Mouse (Mus musculus) neural tube, embryonic 14.5 days (tissue): ENCODE measurements at regions not wholly inside any gene's neighbourhood (a gene's known extent, or its start where the extent isn't known, plus 50 kb on each side); places are given as distances from the start of the nearest gene placed in this dataset.

ENCODE experiments used
- ATAC-seq: fragments of 200-750 bp; cut with Nextera tagmentation; 2 replicates; pipeline ENCODE4 v1.8.0; 2017; ENCODE audit warnings: low read depth, mild to moderate bottlenecking, moderate TSS enrichment, moderate library complexity
- H3K27ac ChIP-seq: fragments of 300-500 bp; sonication (generic); 2 replicates; pipeline ENCODE4 v1.5.1; 2014; ENCODE audit warnings: low read depth, mild to moderate bottlenecking, control low read depth, low read length, moderate library complexity, mixed read lengths
- H3K27me3 ChIP-seq: fragments of 300-500 bp; sonication (generic); 2 replicates; pipeline ENCODE4 v1.6.1; 2014; ENCODE audit warnings: low read length; ENCODE audit not compliant: control insufficient read depth, insufficient read depth
- H3K36me3 ChIP-seq: fragments of 300-500 bp; sonication (generic); 2 replicates; pipeline ENCODE4 v1.6.1; 2014; ENCODE audit warnings: low read length, mixed read lengths; ENCODE audit not compliant: control insufficient read depth, insufficient read depth
- H3K4me1 ChIP-seq: fragments of 300-500 bp; sonication (generic); 2 replicates; pipeline ENCODE4 v1.6.1; 2014; ENCODE audit warnings: low read length; ENCODE audit not compliant: control insufficient read depth, insufficient read depth
- H3K4me2 ChIP-seq: fragments of 300-500 bp; sonication (generic); 2 replicates; pipeline ENCODE4 v1.6.1; 2014; ENCODE audit warnings: mild to moderate bottlenecking, low read depth, low read length, control low read depth
- H3K4me3 ChIP-seq: fragments of 300-500 bp; sonication (generic); 2 replicates; pipeline ENCODE4 v1.5.1; 2014; ENCODE audit warnings: low read depth, low read length, control low read depth, mixed read lengths
- H3K9ac ChIP-seq: fragments of 300-500 bp; sonication (generic); replicated peaks from 2 replicates; pipeline ENCODE4 v1.6.1; 2014; ENCODE audit warnings: low read depth, mild to moderate bottlenecking, control low read depth, low read length, mixed read lengths
- H3K9me3 ChIP-seq: fragments of 300-500 bp; sonication (generic); 2 replicates; pipeline ENCODE4 v1.6.1; 2016; ENCODE audit warnings: low read length; ENCODE audit not compliant: control insufficient read depth
- WGBS: fragments of 180-500 bp; shearing (Covaris S2); extraction: QIAGEN DNeasy Blood & Tissue Kit; methylation state at CpG from one replicate; pipeline ENCODE4 v1.1.7; 2014; 5-methylcytosine and 5-hydroxymethylcytosine counted together

DNA sequence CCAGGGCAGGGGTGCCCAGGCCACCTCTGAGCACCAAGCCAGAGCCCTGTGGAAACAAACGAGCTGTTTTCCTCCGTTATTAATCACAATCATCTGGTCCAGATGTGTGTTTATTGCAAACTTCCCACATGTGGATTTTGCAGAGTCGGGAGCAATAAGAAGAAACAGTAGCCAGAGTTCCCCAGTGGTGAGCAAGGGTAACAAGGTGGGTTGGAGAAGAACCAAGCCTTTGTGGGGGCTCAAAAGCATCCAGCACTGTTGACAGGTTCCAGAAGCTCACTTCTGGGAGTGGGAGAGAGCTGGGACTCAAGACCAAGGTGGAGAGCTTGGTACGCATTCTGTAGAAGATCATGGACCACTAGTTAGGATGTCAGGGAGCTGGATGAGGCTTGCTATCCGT is 63.6 kb downstream of the Hif1an start:
- Histone ChIP-seq H3K27ac (no peak overlapping the region), H3K4me1 (peaks cover under 1% of the 10 kb centered on the region; the same call in 1 of the 2 replicates), H3K4me3 (no peak overlapping the region), H3K9me3 (no peaks in the 10 kb centered on the region), H3K4me2 (no peak overlapping the region), H3K36me3 (no peaks in the 10 kb centered on the region), H3K9ac (no peak overlapping the region), H3K27me3 (no peaks in the 10 kb centered on the region)
- ATAC-seq: no peak
- 74% methylated on average over 5 of the region's 5 CpGs for WGBS

GRCm38 (mm10) chr19:44629705-44630104 is 67.1 kb downstream of the Hif1an start:
- WGBS: 66% methylated on average over 7 of the region's 7 CpGs
- H3K4me2 ChIP-seq: no peak overlapping the region
- H3K9me3 ChIP-seq: no peaks in the 10 kb centered on the region
- no peak overlapping the region for H3K27ac ChIP-seq
- H3K27me3 ChIP-seq: no peaks in the 10 kb centered on the region
- no peak overlapping the region for H3K9ac ChIP-seq
- peaks cover 15% of the 10 kb centered on the region for H3K4me1 ChIP-seq
- ATAC-seq: no peak
- H3K4me3 ChIP-seq: no peak overlapping the region
- H3K36me3 ChIP-seq: no peaks in the 10 kb centered on the region

DNA sequence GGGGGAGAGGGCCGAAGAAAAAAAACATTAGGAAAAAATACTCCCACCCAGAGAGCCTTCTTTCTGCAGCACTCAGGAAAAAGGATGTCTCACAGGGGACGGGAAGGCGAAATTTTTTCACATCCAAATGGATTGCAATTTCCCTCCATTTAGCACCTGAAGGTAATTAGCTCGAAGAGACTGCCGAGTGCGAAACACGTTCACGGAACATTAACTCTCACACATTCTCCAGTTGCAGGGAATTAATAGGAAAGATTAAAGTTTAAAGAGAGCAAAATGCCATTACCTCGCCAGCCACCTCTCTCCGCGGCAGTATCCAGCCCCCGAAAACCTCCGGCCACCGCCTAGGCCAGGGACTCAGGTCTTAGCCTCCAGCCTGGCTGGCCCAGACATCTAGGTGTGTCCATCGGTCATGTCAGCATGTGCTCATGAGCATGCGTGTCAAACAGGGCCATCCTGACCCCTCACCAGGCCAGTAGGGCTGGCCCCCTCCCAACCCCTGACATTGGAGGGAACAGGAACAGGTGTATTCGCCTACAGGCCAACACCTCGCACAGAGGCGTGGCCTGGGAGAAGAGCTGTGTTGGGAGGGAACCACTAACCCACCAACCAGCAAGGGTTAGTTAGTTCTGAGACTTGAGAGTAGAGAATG is 68.8 kb downstream of the Hif1an start:
- no peaks in the 10 kb centered on the region for H3K36me3 ChIP-seq
- H3K27ac ChIP-seq: peak overlapping the region; percentile 34; the same call in 1 of the 2 replicates
- no peaks in the 10 kb centered on the region for H3K27me3 ChIP-seq
- no peak overlapping the region for H3K4me3 ChIP-seq
- H3K4me2 ChIP-seq: no peak overlapping the region
- H3K4me1 ChIP-seq: peaks cover 15% of the 10 kb centered on the region
- 0 out of 2 replicates have a peak, but pooled peaks have one; percentile 17 for ATAC-seq
- no peaks in the 10 kb centered on the region for H3K9me3 ChIP-seq
- 53% methylated on average over 19 of the region's 19 CpGs for WGBS
- no peak overlapping the region for H3K9ac ChIP-seq

GRCm38 (mm10) chr19:44637145-44637719 is 74.6 kb downstream of the Hif1an start:
- no peak overlapping the region for H3K4me2 ChIP-seq
- H3K9ac ChIP-seq: no peak overlapping the region
- no peak for ATAC-seq
- WGBS: 62% methylated on average over 9 of the region's 9 CpGs
- no peaks in the 10 kb centered on the region for H3K9me3 ChIP-seq
- no peak overlapping the region for H3K27ac ChIP-seq
- H3K4me3 ChIP-seq: no peak overlapping the region
- no peaks in the 10 kb centered on the region for H3K27me3 ChIP-seq
- peaks cover 23% of the 10 kb centered on the region for H3K4me1 ChIP-seq
- no peaks in the 10 kb centered on the region for H3K36me3 ChIP-seq

- ATAC-seq: peak; percentile 33; the same call in 1 of the 2 replicates
- WGBS: under 1% methylated on average over 26 of the region's 26 CpGs
These were observed 77.4 kb downstream of the Hif1an start for GRCm38 (mm10) chr19:44640021-44640420.

DNA sequence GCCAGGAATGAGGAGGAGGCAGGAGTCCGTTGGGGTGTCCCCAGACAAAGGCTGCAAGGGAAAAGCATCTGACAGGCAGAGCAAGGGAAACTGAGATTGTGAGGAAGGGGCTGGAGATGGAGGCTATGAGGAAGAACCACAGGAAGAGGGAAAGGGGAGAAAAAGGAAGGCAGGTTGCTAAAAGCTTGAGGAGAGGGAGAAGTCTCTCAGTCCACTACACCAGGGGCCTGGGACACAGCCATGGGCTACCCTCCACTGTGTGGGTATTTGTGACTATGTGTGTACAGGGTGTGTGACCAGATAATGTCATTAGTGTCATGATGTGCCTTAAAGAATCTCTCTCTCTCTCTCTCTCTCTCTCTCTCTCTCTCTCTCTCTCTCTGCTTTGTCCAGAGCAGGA is 77.9 kb downstream of the Hif1an start:
- ATAC-seq: peak; percentile 26; the same call in 1 of the 2 replicates
- H3K4me3 ChIP-seq: no peak overlapping the region
- no peaks in the 10 kb centered on the region for H3K27me3 ChIP-seq
- H3K36me3 ChIP-seq: no peaks in the 10 kb centered on the region
- 0 out of 2 replicates have a peak overlapping the region, but pooled peaks have one; percentile 7 for H3K9ac ChIP-seq
- no peaks in the 10 kb centered on the region for H3K9me3 ChIP-seq
- WGBS: 0% methylated on average over 1 of the region's 1 CpGs
- H3K27ac ChIP-seq: peak overlapping the region; percentile 75
- H3K4me1 ChIP-seq: peaks cover 14% of the 10 kb centered on the region; the same call in 1 of the 2 replicates
- H3K4me2 ChIP-seq: peak overlapping the region; percentile 52

More at GRCm38 (mm10) chr19:44640021-44640420, 77.4 kb downstream of the Hif1an start:
- peak overlapping the region; percentile 22; the same call in 1 of the 2 replicates for H3K9ac ChIP-seq
- H3K27ac ChIP-seq: peak overlapping the region; percentile 75
- no peaks in the 10 kb centered on the region for H3K27me3 ChIP-seq
- peaks cover 14% of the 10 kb centered on the region; the same call in 1 of the 2 replicates for H3K4me1 ChIP-seq
- no peaks in the 10 kb centered on the region for H3K36me3 ChIP-seq
- H3K9me3 ChIP-seq: no peaks in the 10 kb centered on the region
- peak overlapping the region; percentile 17; the same call in 1 of the 2 replicates for H3K4me3 ChIP-seq
- H3K4me2 ChIP-seq: peak overlapping the region; percentile 52

- Histone ChIP-seq H3K9me3 (no peaks in the 10 kb centered on the region), H3K4me1 (peaks cover 14% of the 10 kb centered on the region; the same call in 1 of the 2 replicates), H3K9ac (no peak overlapping the region), H3K27me3 (no peaks in the 10 kb centered on the region), H3K4me2 (no peak overlapping the region), H3K27ac (no peak overlapping the region), H3K36me3 (no peaks in the 10 kb centered on the region), H3K4me3 (no peak overlapping the region)
- no peak for ATAC-seq
- 46% methylated on average over 4 of the region's 4 CpGs for WGBS
These were observed 79.6 kb downstream of the Hif1an start for GRCm38 (mm10) chr19:44642294-44642693.

GRCm38 (mm10) chr19:44644376-44644775 is 81.7 kb downstream of the Hif1an start:
- no peak overlapping the region for H3K9ac ChIP-seq
- 0 out of 2 replicates have a peak overlapping the region, but pooled peaks have one; percentile 10 for H3K27ac ChIP-seq
- no peak overlapping the region for H3K4me3 ChIP-seq
- H3K4me1 ChIP-seq: peaks cover 14% of the 10 kb centered on the region; the same call in 1 of the 2 replicates
- H3K9me3 ChIP-seq: no peaks in the 10 kb centered on the region
- WGBS: 25% methylated on average over 3 of the region's 3 CpGs
- H3K27me3 ChIP-seq: no peaks in the 10 kb centered on the region; the same call in 1 of the 2 replicates
- H3K36me3 ChIP-seq: no peaks in the 10 kb centered on the region
- ATAC-seq: no peak
- no peak overlapping the region for H3K4me2 ChIP-seq

- no peaks in the 10 kb centered on the region for H3K36me3 ChIP-seq
- no peaks in the 10 kb centered on the region for H3K9me3 ChIP-seq
- no peak for ATAC-seq
- H3K27me3 ChIP-seq: peaks cover under 1% of the 10 kb centered on the region; the same call in 1 of the 2 replicates
- no peak overlapping the region for H3K27ac ChIP-seq
- H3K9ac ChIP-seq: no peak overlapping the region
- H3K4me2 ChIP-seq: no peak overlapping the region
- WGBS: 49% methylated on average over 4 of the region's 4 CpGs
- peaks cover 13% of the 10 kb centered on the region; the same call in 1 of the 2 replicates for H3K4me1 ChIP-seq
- H3K4me3 ChIP-seq: no peak overlapping the region
These were observed 82.3 kb downstream of the Hif1an start for GRCm38 (mm10) chr19:44644929-44645328.
